Mouse (Mus musculus): ENCODE measurements around the gene Cpa5. TPM values are rescaled to one million over a fixed set of nuclear protein-coding genes. Genes with fewer than 3 reads are reported as not detected.

The Cpa5 gene
- total and polyA plus RNA-seq, 3 experiments: not detected

DNA sequence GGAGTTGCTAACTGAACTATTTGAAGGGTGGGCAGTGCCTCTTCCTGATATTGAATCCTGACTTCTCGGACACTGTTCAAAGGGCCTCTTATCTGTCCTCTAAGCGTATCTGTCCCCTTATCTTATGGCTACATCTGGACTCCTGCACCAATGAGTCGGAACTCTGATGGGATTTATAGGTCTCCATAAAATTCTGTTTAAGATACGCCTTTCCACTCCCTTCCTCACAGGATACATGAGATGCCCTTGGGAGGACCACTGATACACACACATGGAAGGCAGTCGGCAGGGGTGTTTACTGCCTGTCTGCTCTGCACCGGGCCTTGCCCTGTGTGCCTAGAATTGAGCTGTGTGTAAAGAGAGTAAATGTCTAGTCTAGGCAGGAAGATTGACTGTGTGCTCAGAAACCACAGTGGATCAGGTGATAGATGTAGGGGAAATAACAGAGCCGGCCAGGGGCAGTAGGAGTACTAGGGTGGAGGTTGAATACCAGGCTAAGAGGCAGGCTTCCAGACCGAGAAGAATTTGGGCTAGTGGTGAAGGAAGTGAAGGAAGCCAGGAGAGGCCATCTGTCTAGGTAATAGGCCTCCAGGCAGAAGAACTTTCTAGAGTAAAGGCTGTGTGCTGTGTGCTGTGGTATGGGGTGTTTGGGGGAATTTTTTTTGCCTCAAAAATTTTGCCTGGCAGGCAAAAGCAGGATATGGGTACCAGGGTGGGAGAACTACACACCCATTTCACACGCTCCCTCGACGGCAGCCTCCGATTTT, 33.1 kb downstream of the Cpa5 start:
- TF ChIP-seq HCFC1 (IDR thresholded peaks at IDR 0.05; ENCODE audit: low read depth, low read length) (no peak), ZC3H11A (IDR thresholded peaks at IDR 0.05; ENCODE audit: low read depth, low read length) (no peak), ZKSCAN1 (IDR thresholded peaks at IDR 0.05; ENCODE audit: low read depth, low read length) (no peak), CHD1 (IDR thresholded peaks at IDR 0.05; ENCODE audit: low read depth, low read length) (no peak), GATA1 (IDR thresholded peaks at IDR 0.05; ENCODE audit: low read depth, low read length) (peak; percentile 45), CHD2 (IDR thresholded peaks at IDR 0.05; ENCODE audit: low read length) (no peak), MAX (IDR thresholded peaks at IDR 0.05; ENCODE audit: low read length) (no peak), MYB (IDR thresholded peaks at IDR 0.05; ENCODE audit: low read depth, low read length) (no peak)
- no peak overlapping the region for H3K4me3 ChIP-seq (ENCODE audit: control insufficient read depth in 1 of 2, insufficient read depth in 1 of 2, low read depth in 2 of 2, low read length in 2 of 2)
- H3K4me1 ChIP-seq (ENCODE audit: control insufficient read depth in 1 of 2, insufficient read depth in 2 of 2, low read length in 2 of 2): peaks cover 6 to 8% of the 10 kb centered on the region in 2 experiments
- no peak overlapping the region for H3K9ac ChIP-seq (ENCODE audit: control insufficient read depth, low read depth, low read length, poor library complexity, severe bottlenecking)
- no peaks in the 10 kb centered on the region for H3K79me2 ChIP-seq (ENCODE audit: control insufficient read depth, insufficient read depth, low read length, poor library complexity)
- H3K27ac ChIP-seq (ENCODE audit: control insufficient read depth, low read depth, low read length): no peak overlapping the region
- H3K36me3 ChIP-seq (ENCODE audit: control insufficient read depth in 1 of 2, insufficient read depth in 2 of 2, low read length in 2 of 2): peaks cover 0 to 2% of the 10 kb centered on the region in 2 experiments; a peak in 2 of 4 replicates
- H3K27me3 ChIP-seq (ENCODE audit: control insufficient read depth in 1 of 2, insufficient read depth in 2 of 2, low read length in 2 of 2): no peaks in the 10 kb centered on the region
- no peaks in the 10 kb centered on the region for H3K9me3 ChIP-seq (replicated peaks; ENCODE audit: insufficient read depth, low read length)
- DNase-seq (ENCODE audit: low read depth, low spot score): peak; percentile 8

DNA sequence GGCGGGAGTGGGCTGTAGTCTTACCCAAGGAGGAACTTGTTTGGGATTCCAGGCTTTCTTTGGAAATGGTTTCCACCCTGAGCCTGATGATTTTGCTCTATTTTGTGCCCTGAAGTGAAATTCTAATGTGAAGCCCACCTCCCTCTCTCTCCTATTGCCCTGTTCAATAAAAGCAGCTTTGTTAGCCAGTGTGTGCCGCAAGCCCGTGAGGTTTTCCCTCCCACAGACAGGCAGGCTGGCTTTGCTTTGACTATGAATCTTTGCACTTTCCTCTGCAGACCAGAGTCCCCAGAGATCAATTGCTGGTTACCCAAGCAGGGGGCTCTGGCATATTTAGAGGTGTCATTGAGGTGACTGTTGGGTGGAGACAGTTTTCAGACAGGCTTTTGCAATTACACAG, 33.7 kb downstream of the Cpa5 start:
- TF ChIP-seq SIN3A (IDR thresholded peaks at IDR 0.05; ENCODE audit: low read length) (no peak), TBP (IDR thresholded peaks at IDR 0.05; ENCODE audit: low read depth, low read length) (no peak), TAL1 (IDR thresholded peaks at IDR 0.05; ENCODE audit: low read length) (no peak), MEF2A (IDR thresholded peaks at IDR 0.05; ENCODE audit: extremely low read depth, insufficient replicate concordance, low read depth, low read length, poor library complexity, severe bottlenecking) (no peak), USF1 (IDR thresholded peaks at IDR 0.05; ENCODE audit: low read depth, low read length) (no peak), POLR2AphosphoS2 (IDR thresholded peaks at IDR 0.05; ENCODE audit: low read length) (no peak), MAX (IDR thresholded peaks at IDR 0.05; ENCODE audit: low read length) (no peak)
- DNase-seq (ENCODE audit: low read depth, low spot score): no peak
- Histone ChIP-seq H3K27ac (ENCODE audit: control insufficient read depth, low read depth, low read length) (no peak overlapping the region), H3K9me3 (replicated peaks; ENCODE audit: insufficient read depth, low read length) (no peaks in the 10 kb centered on the region), H3K4me3 (ENCODE audit: control insufficient read depth in 1 of 2, insufficient read depth in 1 of 2, low read depth in 2 of 2, low read length in 2 of 2) (no peak overlapping the region), H3K9ac (ENCODE audit: control insufficient read depth, low read depth, low read length, poor library complexity, severe bottlenecking) (no peak overlapping the region), H3K27me3 (ENCODE audit: control insufficient read depth in 1 of 2, insufficient read depth in 2 of 2, low read length in 2 of 2) (no peaks in the 10 kb centered on the region), H3K79me2 (ENCODE audit: control insufficient read depth, insufficient read depth, low read length, poor library complexity) (no peaks in the 10 kb centered on the region), H3K36me3 (ENCODE audit: control insufficient read depth in 1 of 2, insufficient read depth in 2 of 2, low read length in 2 of 2) (no peaks in the 10 kb centered on the region), H3K4me1 (ENCODE audit: control insufficient read depth in 1 of 2, insufficient read depth in 2 of 2, low read length in 2 of 2) (peaks cover under 1 to 6% of the 10 kb centered on the region in 2 experiments; a peak in 3 of 4 replicates)

DNA sequence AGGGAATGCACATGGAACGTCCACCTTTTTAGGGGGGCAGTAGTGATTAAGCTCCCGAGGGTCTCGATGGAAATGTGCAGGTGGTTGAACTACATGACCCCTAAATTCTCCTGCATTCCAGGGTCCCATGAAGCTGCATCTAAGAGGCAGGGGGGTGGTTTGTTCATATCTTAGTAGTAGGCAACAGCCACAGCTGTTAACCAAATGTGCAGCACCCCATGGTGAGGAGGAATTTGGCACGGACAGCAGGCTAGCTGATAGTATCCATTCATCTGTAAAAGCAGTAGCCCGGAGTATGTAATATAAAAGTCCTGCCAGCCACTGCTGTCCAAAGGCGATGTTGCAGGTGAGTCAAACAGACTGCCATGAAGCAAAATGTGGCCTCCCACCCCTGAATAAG, 34.6 kb downstream of the Cpa5 start:
- TF ChIP-seq CTCF (IDR thresholded peaks at IDR 0.05 in 2 of 3, conservative IDR thresholded peaks at IDR 0.05 in 1 of 3; ENCODE audit: control insufficient read depth in 1 of 3, insufficient read depth in 1 of 3, low read depth in 2 of 3, low read length in 3 of 3, poor library complexity in 1 of 3, severe bottlenecking in 1 of 3) (no peak), CHD1 (IDR thresholded peaks at IDR 0.05; ENCODE audit: low read depth, low read length) (no peak)
- H3K4me1 ChIP-seq (ENCODE audit: control insufficient read depth in 1 of 2, insufficient read depth in 2 of 2, low read length in 2 of 2): peaks cover 0 to 6% of the 10 kb centered on the region in 2 experiments; a peak in 2 of 4 replicates
- H3K4me3 ChIP-seq (ENCODE audit: control insufficient read depth in 1 of 2, insufficient read depth in 1 of 2, low read depth in 2 of 2, low read length in 2 of 2): no peak overlapping the region
- DNase-seq (ENCODE audit: low read depth, low spot score): no peak
- H3K27ac ChIP-seq (ENCODE audit: control insufficient read depth, low read depth, low read length): no peak overlapping the region
- H3K27me3 ChIP-seq (ENCODE audit: control insufficient read depth in 1 of 2, insufficient read depth in 2 of 2, low read length in 2 of 2): no peaks in the 10 kb centered on the region
- H3K79me2 ChIP-seq (ENCODE audit: control insufficient read depth, insufficient read depth, low read length, poor library complexity): no peaks in the 10 kb centered on the region
- no peaks in the 10 kb centered on the region for H3K9me3 ChIP-seq (replicated peaks; ENCODE audit: insufficient read depth, low read length)
- no peaks in the 10 kb centered on the region for H3K36me3 ChIP-seq (ENCODE audit: control insufficient read depth in 1 of 2, insufficient read depth in 2 of 2, low read length in 2 of 2)
- no peak overlapping the region for H3K9ac ChIP-seq (ENCODE audit: control insufficient read depth, low read depth, low read length, poor library complexity, severe bottlenecking)
